Mouse (Mus musculus): ENCODE results near the gene Tubb3.

DNA sequence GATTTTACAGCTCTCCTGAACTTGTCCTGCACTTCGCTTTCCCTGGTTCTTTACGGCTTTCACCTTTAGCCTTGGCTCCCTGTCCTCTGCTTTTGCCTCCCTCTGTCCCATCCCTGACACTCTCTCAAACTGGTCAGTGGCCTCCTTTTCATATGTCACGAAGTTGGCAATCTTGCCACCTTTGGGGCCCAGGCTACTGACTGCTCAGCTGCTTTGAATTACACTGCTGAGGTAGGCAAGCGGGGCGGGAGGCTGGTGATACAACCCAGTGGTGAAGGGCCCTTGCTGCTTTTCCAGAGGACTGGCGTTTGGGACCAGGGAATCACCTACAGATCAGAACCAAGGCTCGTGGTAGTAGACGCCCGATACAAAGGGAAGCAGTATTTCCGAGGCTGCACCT lies 35.5 kb upstream of the Tubb3 start:
- TF ChIP-seq CTCF (IDR thresholded peaks at IDR 0.05; ENCODE audit: control insufficient read depth, insufficient read depth, insufficient read length) (no peak), MYOG (IDR thresholded peaks at IDR 0.05; ENCODE audit: control insufficient read depth, extremely low read depth, insufficient read length) (no peak), USF1 (IDR thresholded peaks at IDR 0.05; ENCODE audit: low read depth) (no peak), FOSL1 (IDR thresholded peaks at IDR 0.05; ENCODE audit: insufficient read depth, low read length, poor library complexity, severe bottlenecking) (no peak), CEBPB (IDR thresholded peaks at IDR 0.05; ENCODE audit: low read depth) (no peak)

Measured in C2C12 (cell line).